Mouse (Mus musculus): ENCODE data around the gene Ilkap.

DNA sequence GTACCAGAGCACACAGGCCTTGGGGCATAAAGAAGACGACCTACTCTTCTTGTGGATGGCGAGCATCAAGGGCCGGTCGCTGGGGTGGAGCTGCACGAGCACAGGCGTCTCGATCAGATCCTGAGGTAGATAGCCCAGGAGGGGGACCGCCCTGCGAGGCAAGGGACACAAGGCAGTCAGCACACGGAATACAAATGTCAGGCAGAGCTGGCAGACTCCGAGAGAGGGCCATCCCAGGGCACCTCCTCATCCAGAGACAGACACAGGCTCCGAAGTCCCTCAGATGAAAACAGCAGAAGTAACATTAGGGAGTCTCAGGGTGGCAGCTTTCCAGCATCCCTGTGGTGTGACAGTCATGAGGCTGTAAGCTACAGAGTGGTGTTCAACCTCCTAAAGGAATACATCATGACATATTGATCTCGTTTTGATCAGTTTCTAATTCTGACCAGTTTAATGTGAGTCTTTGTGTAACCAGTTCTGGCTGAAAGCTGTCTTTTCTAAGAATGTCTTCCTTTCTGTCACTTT is 37.1 kb upstream of the Ilkap start:
- TF ChIP-seq CTCF (IDR thresholded peaks at IDR 0.05) = no peak
- no peak for TF ChIP-seq POLR2A (IDR thresholded peaks at IDR 0.05; ENCODE audit: insufficient read depth, low read depth, low read length)

All from heart, adult 2 months (tissue).